Mouse (Mus musculus) CD4-positive helper T cell, adult 2 months (primary cell): ENCODE measurements around the gene Cdh20.
"Not testable (repeated sequence)": the region's sequence is repeated elsewhere in the genome, so short reads cannot be mapped to it uniquely, and the experiment has no call there.

Experiments
- DNase-seq: peaks from one replicate; pipeline ENCODE4 v3.0.0-alpha.2; 2012; ENCODE audit warnings: low read depth, missing footprints, low spot score

Cdh20 gene

DNA sequence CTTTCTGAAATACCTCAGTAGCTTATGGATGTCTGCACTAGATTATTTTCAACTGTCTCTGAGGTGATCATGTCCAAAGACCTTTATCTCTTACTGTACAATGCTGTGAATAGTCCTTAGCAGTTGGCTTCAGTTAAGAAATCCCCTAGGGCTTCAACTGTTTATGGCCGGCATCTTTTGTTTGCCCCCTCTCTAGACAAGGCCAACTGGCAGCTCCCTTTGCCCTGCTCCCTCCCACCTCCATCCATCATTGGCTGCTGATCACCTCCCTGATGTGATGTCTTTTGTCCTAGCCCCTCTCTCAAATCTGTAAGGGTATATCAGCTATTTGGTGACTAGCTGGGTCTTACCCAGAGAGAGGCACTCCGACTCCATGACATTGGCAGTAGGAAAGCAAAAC, 148.2 kb downstream of the Cdh20 start:
- no peak for DNase-seq

DNA sequence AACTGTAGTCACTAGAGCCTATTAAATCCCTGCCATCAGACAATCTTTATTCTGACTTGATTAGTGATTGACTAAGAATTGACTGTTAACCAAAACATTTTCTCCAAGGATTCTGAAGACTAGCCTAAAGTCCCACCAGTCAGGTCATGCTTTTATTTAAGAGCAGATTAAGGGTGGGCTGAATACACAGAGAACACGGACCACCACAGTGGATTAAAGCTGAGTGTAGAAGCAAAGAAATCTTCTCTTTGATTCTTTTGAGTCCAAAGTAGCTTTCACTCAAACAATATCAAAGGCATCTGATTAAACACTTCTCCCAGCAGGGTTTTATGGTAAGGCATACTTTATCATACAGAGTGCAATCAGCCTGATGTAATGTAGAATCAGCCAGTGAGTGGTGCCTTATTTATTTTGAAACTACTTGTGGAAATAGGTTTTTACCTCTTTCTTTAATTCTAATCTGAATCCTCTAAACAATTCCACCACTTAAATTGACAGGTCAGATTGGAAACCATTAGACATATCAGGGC, 149.0 kb downstream of the Cdh20 start:
- no peak for DNase-seq

DNA sequence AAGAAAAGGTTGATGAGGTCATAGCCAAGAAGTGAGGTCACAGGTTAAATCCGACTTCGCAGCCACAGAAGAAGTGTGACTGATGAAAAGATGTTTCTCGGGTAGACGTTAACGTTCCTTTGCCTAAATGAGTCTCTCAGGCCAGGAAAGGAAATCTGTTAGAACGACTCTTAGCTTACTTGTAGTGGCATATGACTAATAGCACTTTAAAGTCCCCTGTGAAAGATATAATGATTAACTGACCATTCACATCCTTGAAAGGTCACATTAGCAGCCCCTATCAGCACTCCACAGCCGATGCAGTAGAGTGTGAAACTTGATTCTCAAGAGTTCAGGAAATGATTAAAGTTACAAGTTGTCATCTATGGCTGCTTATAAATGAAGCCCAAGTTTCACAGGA, 164.7 kb downstream of the Cdh20 start:
- DNase-seq, result no peak

GRCm38 (mm10) chr1:104936966-104937365, 168.6 kb downstream of the Cdh20 start:
- DNase-seq, result no peak

GRCm38 (mm10) chr1:104939156-104939555, 170.8 kb downstream of the Cdh20 start:
- DNase-seq, result no peak

DNA sequence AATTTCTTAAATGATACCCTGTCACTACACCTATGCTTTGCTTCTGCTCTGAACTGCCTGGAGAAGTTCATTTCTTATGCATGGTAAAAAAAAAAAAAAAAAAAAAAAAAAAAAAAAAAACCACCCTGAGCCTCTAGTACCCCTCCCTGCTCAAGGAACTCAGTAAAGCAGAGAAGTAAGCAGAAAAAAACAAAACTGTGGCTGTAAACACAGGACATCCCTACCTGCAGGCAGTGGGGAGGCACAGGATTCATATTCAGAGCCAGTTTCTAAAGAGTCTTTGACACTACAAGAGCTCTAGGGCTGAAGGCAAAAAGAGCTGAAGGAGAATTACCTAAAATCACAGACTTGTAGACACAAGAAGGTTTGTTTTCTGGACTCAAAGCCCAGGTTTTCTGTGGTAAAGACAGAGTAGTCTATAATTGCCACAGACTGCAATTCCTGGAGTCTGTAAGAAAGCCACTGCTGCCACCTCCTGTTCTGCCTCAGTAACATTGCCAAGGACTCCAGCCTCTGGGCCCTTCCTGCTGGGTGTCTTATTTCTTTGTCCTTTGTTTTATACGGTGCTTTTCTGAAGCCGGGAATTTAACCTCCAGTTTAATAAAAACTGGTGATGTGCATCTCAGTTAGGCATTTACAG, 176.3 kb downstream of the Cdh20 start:
- no peak for DNase-seq

DNA sequence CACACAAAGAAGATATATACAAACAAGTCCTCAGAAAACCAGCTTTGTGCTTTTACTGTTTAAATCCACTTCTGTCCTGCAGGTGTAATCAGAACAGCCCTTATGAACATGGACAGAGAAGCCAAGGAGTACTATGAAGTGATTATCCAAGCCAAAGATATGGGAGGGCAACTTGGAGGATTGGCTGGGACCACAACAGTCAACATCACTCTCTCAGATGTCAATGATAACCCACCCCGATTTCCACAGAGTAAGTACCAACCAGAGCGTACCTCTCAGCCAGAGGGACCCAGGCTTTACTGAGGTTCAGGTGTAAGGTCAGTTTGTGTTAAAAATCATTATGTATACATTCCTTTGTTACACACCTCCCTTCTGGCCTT, 176.8 kb downstream of the Cdh20 start:
- no peak for DNase-seq

GRCm38 (mm10) chr1:104949640-104950039, 181.3 kb downstream of the Cdh20 start:
- DNase-seq, result not testable (repeated sequence)

DNA sequence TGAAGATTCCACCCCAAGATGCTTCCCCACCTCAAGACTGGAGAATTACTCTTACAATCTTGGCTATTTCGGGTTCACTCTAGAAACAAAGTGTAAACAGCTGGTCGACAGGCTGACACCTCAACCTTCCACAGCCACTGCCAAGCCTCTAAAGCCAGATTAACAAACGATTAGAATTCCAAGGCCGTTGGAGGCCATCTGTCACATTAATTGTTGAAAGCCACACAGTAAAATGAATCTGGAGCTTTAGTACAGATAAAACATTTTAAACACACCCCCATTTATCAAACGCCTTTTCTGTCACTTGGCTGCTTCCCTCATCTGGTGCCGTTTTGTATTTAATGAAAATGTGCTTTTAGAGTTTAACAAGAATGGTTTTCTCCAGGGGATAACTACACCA, 188.7 kb downstream of the Cdh20 start:
- no peak for DNase-seq

GRCm38 (mm10) chr1:104961670-104962069, 193.3 kb downstream of the Cdh20 start:
- no peak for DNase-seq

DNA sequence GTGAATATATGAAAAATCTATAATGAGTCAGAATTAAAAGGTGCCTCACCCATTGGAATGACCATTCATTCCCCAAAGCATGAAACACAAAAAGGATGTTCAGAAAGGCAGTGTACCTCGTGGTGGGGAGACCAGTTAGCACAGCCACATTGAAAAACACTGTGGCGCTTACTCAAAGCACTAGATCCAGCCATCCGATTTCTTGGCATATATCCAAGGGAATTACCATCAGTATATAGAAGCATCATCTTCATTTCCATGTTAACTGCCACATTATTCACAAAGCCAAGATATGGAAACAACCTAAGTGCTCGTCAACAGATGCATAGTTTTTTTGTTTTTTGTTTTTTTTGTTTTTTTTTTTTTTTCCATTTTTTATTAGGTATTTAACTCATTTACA, 193.9 kb downstream of the Cdh20 start:
- DNase-seq, result no peak

DNA sequence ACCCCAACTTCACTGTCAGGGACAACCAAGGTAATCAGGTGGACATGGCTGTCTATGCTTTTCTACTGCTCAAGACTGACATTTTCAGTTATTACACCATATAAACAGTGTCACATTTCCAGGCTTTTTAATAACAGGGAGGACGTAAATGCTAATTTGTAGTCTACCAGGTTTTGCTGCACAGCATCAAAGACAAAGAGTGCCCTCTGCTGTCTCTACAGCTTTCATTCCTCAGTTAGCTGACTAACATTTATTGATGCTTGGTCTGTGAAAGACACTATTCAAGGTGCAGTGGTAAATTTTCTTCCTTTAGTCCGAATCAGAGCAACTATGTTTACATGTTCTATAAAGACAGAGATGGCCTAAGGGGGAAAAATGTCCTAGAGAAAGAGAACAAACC, 210.7 kb downstream of the Cdh20 start:
- DNase-seq, result no peak

GRCm38 (mm10) chr1:104980273-104980672, 211.9 kb downstream of the Cdh20 start:
- no peak for DNase-seq

DNA sequence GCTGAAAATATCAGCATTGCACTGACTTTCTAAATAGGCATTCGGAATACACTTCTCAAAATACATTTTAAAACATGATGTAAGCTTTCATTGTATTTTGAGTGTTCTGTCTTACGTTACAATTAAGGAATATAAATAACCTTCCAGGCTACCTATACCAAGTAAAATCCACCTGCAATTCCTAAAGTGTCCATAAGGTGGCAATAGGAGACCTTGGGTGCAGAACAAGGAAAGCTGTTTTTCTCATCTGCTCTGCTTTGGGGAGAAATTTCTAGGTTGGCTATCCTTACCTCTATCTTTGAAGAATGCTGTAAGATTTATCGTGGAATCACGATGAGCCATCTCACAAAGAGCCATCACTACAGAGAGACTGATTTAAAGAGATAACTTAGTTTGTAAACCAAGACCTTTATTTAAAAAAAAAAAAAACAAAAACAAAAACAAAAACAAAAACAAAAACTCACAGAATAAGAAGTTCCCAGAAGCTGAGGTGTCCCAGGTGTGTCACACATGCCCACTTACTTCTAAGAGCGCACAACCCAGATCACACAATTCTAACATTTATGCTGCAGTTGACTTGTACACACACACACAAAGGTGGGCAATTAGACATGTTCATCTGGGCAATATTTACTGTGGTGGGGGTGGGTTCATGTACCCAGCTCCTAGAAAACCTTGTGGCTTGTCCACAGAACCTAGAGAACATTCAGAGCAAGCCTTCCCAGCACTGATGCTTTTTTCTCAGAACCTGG, 218.1 kb downstream of the Cdh20 start:
- DNase-seq, result peak; percentile 36

- no peak for DNase-seq
Observed at GRCm38 (mm10) chr1:104987526-104987925, 219.2 kb downstream of the Cdh20 start.

- no peak for DNase-seq
Observed at GRCm38 (mm10) chr1:104992441-104992840, 224.1 kb downstream of the Cdh20 start.

DNA sequence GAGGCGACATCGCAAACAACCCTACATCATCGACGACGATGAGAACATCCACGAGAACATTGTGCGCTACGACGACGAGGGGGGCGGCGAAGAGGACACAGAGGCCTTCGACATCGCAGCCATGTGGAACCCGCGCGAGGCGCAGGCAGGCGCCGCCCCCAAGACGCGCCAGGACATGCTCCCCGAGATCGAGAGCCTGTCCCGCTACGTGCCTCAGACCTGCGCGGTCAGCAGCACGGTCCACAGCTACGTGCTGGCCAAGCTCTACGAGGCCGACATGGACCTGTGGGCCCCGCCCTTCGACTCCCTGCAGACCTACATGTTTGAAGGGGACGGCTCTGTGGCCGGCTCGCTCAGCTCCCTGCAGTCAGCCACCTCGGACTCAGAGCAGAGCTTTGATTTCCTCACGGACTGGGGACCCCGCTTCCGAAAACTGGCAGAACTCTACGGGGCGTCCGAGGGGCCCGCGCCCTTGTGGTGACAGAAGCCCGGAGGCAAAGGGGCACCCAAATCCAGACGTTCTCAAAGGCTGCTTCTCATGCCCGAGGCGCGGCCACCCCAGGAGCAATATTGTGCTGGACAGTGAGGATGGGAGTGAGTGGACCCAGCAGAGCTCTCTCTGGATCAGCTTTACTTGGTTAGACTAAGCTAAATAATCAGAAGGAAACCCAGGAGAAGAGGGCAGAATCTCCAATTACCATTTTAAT, 225.7 kb downstream of the Cdh20 start:
- DNase-seq, result no peak

- DNase-seq, result no peak
Observed at GRCm38 (mm10) chr1:104994612-104994986, 226.3 kb downstream of the Cdh20 start.

DNA sequence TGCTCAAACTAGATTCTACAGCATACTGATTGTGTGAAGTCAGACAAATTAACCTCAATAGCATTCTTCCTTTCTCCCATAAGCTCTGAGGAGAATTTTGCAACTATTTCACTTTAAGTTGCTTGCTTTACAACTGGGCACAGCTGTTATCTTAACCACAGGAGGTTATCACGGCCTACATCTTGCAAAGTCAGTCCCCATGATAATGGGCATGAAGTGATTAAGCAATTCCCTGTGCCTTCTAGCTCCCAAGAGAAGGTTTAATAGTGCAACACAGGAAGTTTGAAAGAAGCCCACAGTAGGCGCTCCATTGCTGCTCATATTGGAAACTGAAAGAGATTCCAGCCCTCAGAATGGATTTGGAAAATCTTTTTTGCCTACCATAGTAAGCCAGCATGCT, 229.5 kb downstream of the Cdh20 start:
- no peak for DNase-seq

GRCm38 (mm10) chr1:105002179-105002578, 233.8 kb downstream of the Cdh20 start:
- DNase-seq, result no peak

DNA sequence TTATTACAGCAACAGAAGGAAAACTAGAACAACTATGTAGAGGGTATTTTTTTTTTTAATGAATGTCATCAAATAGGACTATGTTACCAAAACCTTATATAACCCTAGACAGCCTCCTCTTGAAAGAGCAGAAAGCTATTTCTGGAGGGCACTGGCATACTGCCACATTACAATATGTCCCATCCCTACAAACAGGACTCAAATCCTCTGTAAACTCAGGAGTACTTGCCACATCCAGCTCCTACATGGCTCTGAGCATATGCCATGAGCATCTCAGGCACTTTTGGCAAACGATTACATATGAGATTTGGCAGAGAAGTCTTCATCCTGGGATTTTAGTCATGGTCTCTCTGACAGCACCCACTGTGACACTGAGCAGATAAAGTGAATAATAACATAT, 235.5 kb downstream of the Cdh20 start:
- DNase-seq, result no peak

GRCm38 (mm10) chr1:105012616-105013015, 244.3 kb downstream of the Cdh20 start:
- DNase-seq, result no peak

DNA sequence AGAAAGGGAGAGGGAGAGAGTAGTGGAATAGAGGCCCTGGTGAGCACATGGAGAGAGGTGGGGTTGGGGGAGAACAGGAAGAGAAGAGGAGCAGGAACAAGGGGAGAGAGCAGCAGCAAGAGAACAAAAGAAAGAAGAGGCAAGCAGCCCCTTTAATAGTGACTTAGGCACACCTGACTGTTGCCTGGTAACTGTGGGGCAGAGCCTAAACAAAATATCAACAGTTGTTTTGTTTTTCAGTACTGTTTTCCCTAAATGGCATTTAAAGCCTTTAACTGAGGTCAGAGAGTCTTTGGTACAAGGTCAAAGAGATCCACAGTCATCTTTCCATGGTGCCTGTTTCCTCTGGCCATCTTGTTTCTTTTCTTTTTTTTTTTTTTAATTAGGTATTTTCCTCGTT, 245.0 kb downstream of the Cdh20 start:
- DNase-seq, result no peak
